Mouse (Mus musculus) frontal cortex, postnatal 25 days (tissue): Measurements from ENCODE around the gene Veph1.

Experiments used
- DNase-seq, 2 experiments: peaks; one replicate each; pipeline ENCODE4 v3.0.0; 2022; ENCODE audit warnings: low spot score in 2 of 2

The Veph1 gene

DNA sequence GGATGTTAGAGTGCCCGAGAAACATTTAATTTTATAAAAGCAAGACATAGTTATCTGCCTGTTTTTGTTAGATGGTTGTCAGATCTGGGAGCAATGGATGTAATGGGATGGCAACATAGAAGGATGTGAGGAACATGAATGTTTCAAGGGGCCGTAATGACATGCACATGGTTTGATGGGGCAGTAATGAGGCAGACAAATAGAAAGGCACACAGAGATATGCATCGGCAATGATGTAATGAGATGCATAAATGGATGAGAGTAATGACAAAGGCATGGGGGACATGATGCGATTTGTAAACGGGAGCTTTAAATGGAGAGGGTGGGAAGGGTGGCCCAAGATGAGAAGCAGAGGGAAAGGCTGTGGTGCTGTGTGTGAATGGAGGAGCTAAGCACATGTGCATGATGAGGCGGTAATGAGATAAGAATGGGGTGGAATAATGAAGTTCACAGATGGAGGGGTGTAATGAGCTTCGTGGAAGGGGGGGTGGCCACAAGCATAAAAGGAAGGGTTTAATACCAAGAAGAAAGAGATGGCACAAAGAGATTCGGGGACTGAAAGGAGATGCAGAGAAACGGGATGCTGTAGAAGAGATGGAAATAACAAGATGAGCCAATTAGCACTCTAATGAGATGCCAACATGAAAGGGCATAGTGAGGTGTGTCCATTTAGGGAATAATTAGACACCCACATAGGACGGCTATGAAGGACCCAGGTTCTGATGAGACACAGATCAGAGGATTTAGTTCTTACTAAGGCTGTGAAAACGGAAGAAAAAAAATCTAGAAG, 194.6 kb downstream of the Veph1 start:
- DNase-seq: no peak

- DNase-seq: no peak
Observed at GRCm38 (mm10) chr3:66101074-66101473, 195.6 kb downstream of the Veph1 start.

DNA sequence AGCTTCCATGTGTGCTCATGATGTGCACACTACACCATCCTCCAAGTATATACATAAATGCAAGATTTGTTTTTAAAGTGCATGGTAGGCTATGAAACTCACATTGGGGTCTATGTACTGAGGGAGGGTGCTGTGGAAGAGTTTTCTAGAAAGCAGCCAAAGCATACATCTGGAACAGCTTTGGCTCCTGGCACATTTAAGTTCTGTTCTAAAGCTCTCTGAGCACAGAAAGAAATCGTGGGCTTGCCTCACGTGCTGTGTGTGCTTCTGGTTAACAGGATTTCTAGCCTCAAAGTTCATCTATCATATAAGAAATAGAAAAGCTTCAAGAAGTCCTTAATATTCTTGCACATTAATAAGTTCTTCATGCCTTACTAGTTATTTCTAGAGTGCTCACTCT, 204.9 kb downstream of the Veph1 start:
- no peak for DNase-seq

- no peak for DNase-seq
Observed at GRCm38 (mm10) chr3:66087608-66088007, 209.0 kb downstream of the Veph1 start.

GRCm38 (mm10) chr3:66083856-66084255, 212.8 kb downstream of the Veph1 start:
- no peak for DNase-seq

DNA sequence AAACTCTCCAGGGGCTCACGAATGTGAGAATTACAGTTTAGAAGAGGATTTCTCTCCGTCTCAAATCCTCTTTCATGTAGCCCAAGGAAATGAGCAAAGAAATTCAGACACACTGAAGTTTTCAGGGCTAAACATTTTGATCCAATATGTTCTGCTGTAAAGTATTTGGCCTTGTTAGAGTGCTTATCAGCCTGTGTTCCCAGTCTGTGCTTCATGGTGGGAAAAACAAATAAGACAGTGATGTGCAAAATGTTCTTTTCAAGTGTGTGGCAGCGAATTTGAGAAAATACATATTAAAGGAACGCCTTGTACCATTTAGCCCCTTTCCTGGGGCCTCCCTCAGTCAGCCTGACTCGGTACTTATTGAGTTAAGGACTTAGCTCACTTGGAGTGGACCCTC, 213.2 kb downstream of the Veph1 start:
- DNase-seq: no peak

GRCm38 (mm10) chr3:66082975-66083374, 213.7 kb downstream of the Veph1 start:
- no peak for DNase-seq

DNA sequence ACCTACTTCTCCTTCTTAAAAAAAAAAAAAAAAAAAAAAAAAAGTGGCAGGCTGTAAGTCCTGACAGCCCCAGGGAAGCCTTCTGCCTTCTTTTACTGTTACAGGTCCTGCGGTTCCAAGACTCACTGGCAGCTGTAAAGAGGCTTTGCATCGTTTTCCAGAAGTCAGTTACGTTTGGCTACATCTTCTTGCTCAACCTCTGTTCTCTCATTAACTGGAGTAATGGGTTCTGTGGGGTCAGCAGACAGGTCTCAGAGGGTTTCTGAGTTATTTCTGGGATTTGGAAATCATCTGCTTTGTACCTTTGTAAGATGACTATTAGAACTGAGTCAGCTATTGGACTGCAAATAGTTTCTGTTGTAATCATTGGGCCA, 215.3 kb downstream of the Veph1 start:
- no peak for DNase-seq

GRCm38 (mm10) chr3:66080631-66081362, 215.8 kb downstream of the Veph1 start:
- DNase-seq: no peak

- DNase-seq: no peak
Observed at GRCm38 (mm10) chr3:66079886-66080285, 216.8 kb downstream of the Veph1 start.

DNA sequence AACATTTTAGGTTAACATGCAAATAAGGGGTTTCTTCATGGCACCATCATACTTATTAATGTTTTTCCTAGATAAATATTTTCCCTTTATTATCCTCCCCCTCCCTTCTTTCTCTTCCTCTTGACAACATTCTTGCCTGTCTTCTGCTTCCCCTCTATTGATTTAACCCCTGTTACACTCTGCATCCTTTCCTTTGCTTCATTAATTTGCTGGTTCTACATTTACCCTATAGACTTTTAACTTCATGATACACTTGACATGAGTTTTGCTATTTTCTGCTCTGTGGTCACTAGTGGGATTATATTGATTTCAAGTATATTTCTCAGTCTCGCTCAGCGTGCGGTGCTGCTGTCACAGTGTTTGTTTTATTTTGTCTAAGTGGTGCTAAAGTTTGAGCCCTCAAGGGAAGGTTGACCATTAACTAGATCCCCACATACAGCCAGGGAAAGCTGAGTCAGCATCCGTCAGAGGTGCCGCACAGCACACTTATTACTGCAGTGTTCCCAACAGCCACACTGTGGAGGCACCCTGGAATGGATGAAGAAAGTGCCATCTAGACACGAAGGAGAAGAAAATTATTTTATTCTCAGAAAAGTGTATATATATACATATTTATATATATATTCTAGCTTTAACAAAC, 217.6 kb downstream of the Veph1 start:
- no peak for DNase-seq

- DNase-seq: no peak
Observed at GRCm38 (mm10) chr3:66078026-66078721, 218.5 kb downstream of the Veph1 start.

GRCm38 (mm10) chr3:66070274-66070673, 226.4 kb downstream of the Veph1 start:
- DNase-seq: no peak

- DNase-seq: no peak
Observed at GRCm38 (mm10) chr3:66063881-66064280, 232.8 kb downstream of the Veph1 start.

DNA sequence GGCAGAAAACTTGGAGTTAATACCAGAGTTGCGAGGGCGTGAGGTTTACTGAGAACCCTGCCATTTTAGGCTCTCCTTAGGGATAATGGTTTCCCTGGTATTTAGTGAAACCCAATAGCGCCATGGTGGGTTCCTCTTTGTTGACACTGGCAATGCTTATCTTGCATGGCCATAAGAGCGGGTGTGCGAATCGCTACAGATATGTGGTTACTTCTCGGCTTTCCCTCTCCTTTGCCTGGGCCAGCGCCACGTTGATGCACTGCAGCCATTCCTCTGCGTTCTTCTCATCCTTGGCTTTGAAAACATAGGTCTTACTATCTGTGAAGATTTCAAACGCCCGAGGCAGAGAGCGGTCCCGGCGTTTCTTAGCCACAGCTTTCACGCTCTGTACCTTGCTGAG, 239.7 kb downstream of the Veph1 start:
- no peak for DNase-seq

DNA sequence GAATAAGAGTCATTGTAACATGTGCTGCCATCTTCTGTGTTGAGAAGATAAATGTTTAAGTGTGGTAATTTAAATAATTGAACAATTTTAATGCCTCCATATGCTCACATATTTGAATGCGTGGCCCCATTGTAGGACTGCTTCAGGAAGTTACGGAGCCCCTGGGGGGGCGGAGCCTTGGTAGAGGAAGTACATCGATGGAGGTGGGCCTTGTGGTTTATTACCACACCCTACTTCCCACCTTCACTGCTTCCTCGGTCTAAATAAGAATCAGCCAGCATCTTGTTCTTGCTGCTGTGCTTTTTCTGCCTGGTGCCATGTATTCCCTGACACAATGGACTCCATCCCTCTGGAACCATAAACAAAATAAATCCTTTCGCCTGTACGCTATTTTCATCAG, 241.0 kb downstream of the Veph1 start:
- DNase-seq: no peak

GRCm38 (mm10) chr3:66050092-66050886, 246.3 kb downstream of the Veph1 start:
- no peak for DNase-seq

- DNase-seq: no peak
Observed at GRCm38 (mm10) chr3:66040857-66041494, 255.7 kb downstream of the Veph1 start.

GRCm38 (mm10) chr3:66035226-66035625, 261.4 kb downstream of the Veph1 start:
- DNase-seq: no peak

GRCm38 (mm10) chr3:66033346-66033745, 263.3 kb downstream of the Veph1 start:
- no peak for DNase-seq

GRCm38 (mm10) chr3:66025454-66025853, 271.2 kb downstream of the Veph1 start:
- DNase-seq: no peak
